11 mouse cellular contexts compared by ENCODE assay signal in genomic region chr1:172049131-172049782, GRCm38 (mm10). TPM values are rescaled to one million over a fixed set of nuclear protein-coding genes. Genes with fewer than 3 reads are reported as not detected.
A peak's percentile ranks its signal among the peaks of the same experiment; 100 is the strongest.
DNase-seq lines count a peak whose midpoint lies in the region; ATAC-seq and TF ChIP-seq lines count a peak whose summit lies in the region.
"Had no signal": no experiment of that assay in that cellular context is flagged by ENCODE, and none has a peak within 500 bp of the region (broad histone marks: within the 10 kb centered on the region; RNA-seq: fewer than 3 reads in every experiment).

No protein-coding gene starts in this region.

- no peaks in the 10 kb centered on the region for H3K36me3 ChIP-seq in embryonic facial prominence, embryonic 11.5 days (replicated peaks; ENCODE audit: control insufficient read depth, insufficient read depth, low read depth, low read length)
- no peaks in the 10 kb centered on the region for H3K36me3 ChIP-seq in hindbrain, embryonic 14.5 days (replicated peaks; ENCODE audit: control insufficient read depth, insufficient read depth)
- H3K36me3 ChIP-seq in midbrain, postnatal 0 days (ENCODE audit: insufficient read depth, low read length): no peaks in the 10 kb centered on the region

- no peaks in the 10 kb centered on the region for H3K9me3 ChIP-seq in embryonic facial prominence, embryonic 11.5 days (replicated peaks; ENCODE audit: control insufficient read depth, low read length)
- no peaks in the 10 kb centered on the region for H3K9me3 ChIP-seq in hindbrain, embryonic 14.5 days (ENCODE audit: control insufficient read depth, low read length)
- H3K9me3 ChIP-seq in midbrain, postnatal 0 days (ENCODE audit: low read length): no peaks in the 10 kb centered on the region

- TF ChIP-seq CTCF in midbrain, postnatal 0 days (IDR thresholded peaks at IDR 0.05): no peak

- peak overlapping the region; percentile 19; the same call in 1 of the 2 replicates for H3K4me2 ChIP-seq in embryonic facial prominence, embryonic 11.5 days (ENCODE audit: low read depth, low read length)
- peak overlapping the region; percentile 21 for H3K4me2 ChIP-seq in hindbrain, embryonic 14.5 days (replicated peaks)
- peak overlapping the region; percentile 5; the same call in 1 of the 2 replicates for H3K4me2 ChIP-seq in midbrain, postnatal 0 days (ENCODE audit: low read depth, low read length, poor library complexity, severe bottlenecking)

- no peak overlapping the region for H3K4me3 ChIP-seq in embryonic facial prominence, embryonic 11.5 days (ENCODE audit: low read depth, low read length)
- no peak overlapping the region for H3K4me3 ChIP-seq in hindbrain, embryonic 14.5 days (replicated peaks; ENCODE audit: low read length)
- H3K4me3 ChIP-seq in midbrain, postnatal 0 days (ENCODE audit: low read depth, low read length): no peak overlapping the region
- H3K4me3 ChIP-seq: left cerebral cortex, adult 2 months had no signal

- DNase-seq in gastrocnemius, postnatal 10 days: peak; percentile 32
- no peak for DNase-seq in gastrocnemius, postnatal 25 days
- peak; percentile 53 for DNase-seq in embryonic facial prominence, embryonic 11.5 days (ENCODE audit: low spot score)
- no peak for DNase-seq in hindbrain, embryonic 14.5 days (ENCODE audit: low spot score)
- DNase-seq in midbrain, postnatal 0 days (ENCODE audit: low spot score): peak; percentile 48
- DNase-seq in thymus, postnatal 0 days (ENCODE audit: low spot score): no peak
- DNase-seq in B cell, adult 2 months: no peak
- DNase-seq in adipocyte (ENCODE audit: low spot score): no peak
- DNase-seq: cerebellum, adult 9-11 months; lung, postnatal 36 days had no signal

- peak overlapping the region; percentile 62 for H3K27ac ChIP-seq in embryonic facial prominence, embryonic 11.5 days (replicated peaks; ENCODE audit: low read depth, low read length)
- H3K27ac ChIP-seq in hindbrain, embryonic 14.5 days: peak overlapping the region; percentile 88
- no peak overlapping the region for H3K27ac ChIP-seq in midbrain, postnatal 0 days (ENCODE audit: low read depth, low read length)
- H3K27ac ChIP-seq: left cerebral cortex, adult 2 months had no signal

- 0 out of 2 replicates have a peak overlapping the region, but pooled peaks have one; percentile 9 for H3K9ac ChIP-seq in embryonic facial prominence, embryonic 11.5 days (replicated peaks; ENCODE audit: low read length)
- peak overlapping the region; percentile 53 for H3K9ac ChIP-seq in hindbrain, embryonic 14.5 days
- H3K9ac ChIP-seq in midbrain, postnatal 0 days (replicated peaks; ENCODE audit: low read length, poor library complexity, severe bottlenecking): 0 out of 2 replicates have a peak overlapping the region, but pooled peaks have one; percentile 24

- peaks cover 15% of the 10 kb centered on the region for H3K27me3 ChIP-seq in embryonic facial prominence, embryonic 11.5 days (ENCODE audit: control insufficient read depth, insufficient read depth, low read length)
- H3K27me3 ChIP-seq in hindbrain, embryonic 14.5 days (ENCODE audit: control insufficient read depth, insufficient read depth, low read length): no peaks in the 10 kb centered on the region
- no peaks in the 10 kb centered on the region for H3K27me3 ChIP-seq in midbrain, postnatal 0 days (ENCODE audit: insufficient read depth, low read length)

- peak; percentile 29 for ATAC-seq in embryonic facial prominence, embryonic 11.5 days (replicated peaks; ENCODE audit: insufficient number of reproducible peaks, low FRiP score, low TSS enrichment, low read depth)
- ATAC-seq in hindbrain, embryonic 14.5 days (ENCODE audit: low FRiP score): peak; percentile 55
- peak; percentile 47 for ATAC-seq in midbrain, postnatal 0 days (ENCODE audit: low FRiP score)

- WGBS in embryonic facial prominence, embryonic 11.5 days: 16% methylated on average over 13 of the region's 13 CpGs
- 10% methylated on average over 13 of the region's 13 CpGs for WGBS in hindbrain, embryonic 14.5 days
- WGBS in midbrain, postnatal 0 days: 13% methylated on average over 13 of the region's 13 CpGs

- peaks cover 3% of the 10 kb centered on the region for H3K4me1 ChIP-seq in embryonic facial prominence, embryonic 11.5 days (ENCODE audit: control insufficient read depth, insufficient read depth, low read length)
- H3K4me1 ChIP-seq in hindbrain, embryonic 14.5 days (replicated peaks; ENCODE audit: control insufficient read depth, insufficient read depth, low read length): peaks cover 31% of the 10 kb centered on the region
- no peaks in the 10 kb centered on the region for H3K4me1 ChIP-seq in midbrain, postnatal 0 days (ENCODE audit: insufficient read depth, low read length)

RNA-seq across cellular contexts. Expression of gene Nhlh1, which starts 8.1 kb away (rescaled TPM):
- not detected for total RNA-seq in gastrocnemius, postnatal 10 days (2021)
- not detected for total RNA-seq in gastrocnemius, postnatal 25 days (2021)
- polyA plus RNA-seq in embryonic facial prominence, embryonic 11.5 days (2014; fragmentation: Nextera tagmentation; extraction: Ambion mirVana): 4.6 and 6.5 TPM in 2 replicates
- polyA plus RNA-seq in hindbrain, embryonic 14.5 days (2014; fragmentation: Nextera tagmentation; extraction: Ambion mirVana): 2.7 and 3.6 TPM in 2 replicates
- total RNA-seq in midbrain, postnatal 0 days (2014; rRNA removed): 0.38 and 3.6 TPM in 2 replicates
- polyA plus RNA-seq in midbrain, postnatal 0 days (2015; fragmentation: Nextera tagmentation; extraction: Ambion mirVana): 0.12 TPM in 1 of 2 replicates, not detected in the other
- not detected in 2 replicates for polyA plus RNA-seq in thymus, postnatal 0 days (2015; fragmentation: Nextera tagmentation; extraction: Ambion mirVana)

RNA-seq across cellular contexts. Expression of gene Vangl2, which starts 21.0 kb away (rescaled TPM):
- 1 to 10 TPM; 5.2 to 7.0 TPM for total RNA-seq in gastrocnemius, postnatal 10 days (2021)
- total RNA-seq in gastrocnemius, postnatal 25 days (2021): under 1 TPM; 0.80 to 1.00 TPM
- polyA plus RNA-seq in embryonic facial prominence, embryonic 11.5 days (2014; fragmentation: Nextera tagmentation; extraction: Ambion mirVana): 25.3 and 28.6 TPM in 2 replicates
- polyA plus RNA-seq in hindbrain, embryonic 14.5 days (2014; fragmentation: Nextera tagmentation; extraction: Ambion mirVana): 48.9 and 49.5 TPM in 2 replicates
- 85.8 and 115 TPM in 2 replicates for total RNA-seq in midbrain, postnatal 0 days (2014; rRNA removed)
- 43.1 and 44.2 TPM in 2 replicates for polyA plus RNA-seq in midbrain, postnatal 0 days (2015; fragmentation: Nextera tagmentation; extraction: Ambion mirVana)
- 15.4 and 17.4 TPM in 2 replicates for polyA plus RNA-seq in thymus, postnatal 0 days (2015; fragmentation: Nextera tagmentation; extraction: Ambion mirVana)

RNA-seq across cellular contexts. Expression of gene Copa, which starts 33.1 kb away (rescaled TPM):
- 100 to 1,000 TPM in 1 of 2 experiments, 10 to 100 TPM in 1; 97.9 to 117 TPM for total RNA-seq in gastrocnemius, postnatal 10 days (2021)
- total RNA-seq in gastrocnemius, postnatal 25 days (2021): 10 to 100 TPM; 70.6 to 79.4 TPM
- 185 and 186 TPM in 2 replicates for polyA plus RNA-seq in embryonic facial prominence, embryonic 11.5 days (2014; fragmentation: Nextera tagmentation; extraction: Ambion mirVana)
- 161 and 193 TPM in 2 replicates for polyA plus RNA-seq in hindbrain, embryonic 14.5 days (2014; fragmentation: Nextera tagmentation; extraction: Ambion mirVana)
- total RNA-seq in midbrain, postnatal 0 days (2014; rRNA removed): 207 and 225 TPM in 2 replicates
- 149 and 155 TPM in 2 replicates for polyA plus RNA-seq in midbrain, postnatal 0 days (2015; fragmentation: Nextera tagmentation; extraction: Ambion mirVana)
- 115 and 123 TPM in 2 replicates for polyA plus RNA-seq in thymus, postnatal 0 days (2015; fragmentation: Nextera tagmentation; extraction: Ambion mirVana)

RNA-seq across cellular contexts. Expression of gene Ncstn, which starts 33.3 kb away (rescaled TPM):
- total RNA-seq in gastrocnemius, postnatal 10 days (2021): 10 to 100 TPM; 43.2 to 47.5 TPM
- 10 to 100 TPM; 25.7 to 27.1 TPM for total RNA-seq in gastrocnemius, postnatal 25 days (2021)
- polyA plus RNA-seq in embryonic facial prominence, embryonic 11.5 days (2014; fragmentation: Nextera tagmentation; extraction: Ambion mirVana): 85.6 and 89.2 TPM in 2 replicates
- polyA plus RNA-seq in hindbrain, embryonic 14.5 days (2014; fragmentation: Nextera tagmentation; extraction: Ambion mirVana): 106 and 111 TPM in 2 replicates
- total RNA-seq in midbrain, postnatal 0 days (2014; rRNA removed): 70.3 and 78.7 TPM in 2 replicates
- 93.3 and 93.7 TPM in 2 replicates for polyA plus RNA-seq in midbrain, postnatal 0 days (2015; fragmentation: Nextera tagmentation; extraction: Ambion mirVana)
- polyA plus RNA-seq in thymus, postnatal 0 days (2015; fragmentation: Nextera tagmentation; extraction: Ambion mirVana): 69.2 and 75.0 TPM in 2 replicates

Comparison
In these comparisons a context has a peak if more than half of its experiments do, and no peak if none do; other contexts are left out.
1. DNase-seq: peak in gastrocnemius, postnatal 10 days (single experiment), embryonic facial prominence, embryonic 11.5 days (single experiment) and midbrain, postnatal 0 days (single experiment); none in gastrocnemius, postnatal 25 days (single experiment), hindbrain, embryonic 14.5 days (single experiment), thymus, postnatal 0 days (single experiment), B cell, adult 2 months (0 of 2) and adipocyte (single experiment).
2. Peak in every context shown above with its lines, with median percentiles within 50 percentile points of each other: ATAC-seq, H3K4me2 ChIP-seq and H3K9ac ChIP-seq.